Mouse (Mus musculus) left cerebral cortex, postnatal 25 days (tissue): ENCODE data around the gene Il18bp. TPM values are rescaled to one million over a fixed set of nuclear protein-coding genes. Genes with fewer than 3 reads are reported as not detected.

Experiments used
- total RNA-seq, 2 experiments: library from RNA; stranded (reverse); gene quantifications; 2 replicates each; pipeline ENCODE4 v1.2.3; 2021

The Il18bp gene
- total RNA-seq, 2 experiments from 2014 or later, result 5.8 to 7.9 TPM

Other genes starting within 250 kb of the Il18bp start
- gene Phox2a, start 200.4 kb downstream of the Il18bp start, total RNA-seq, result not detected
- gene Inppl1, start 180.5 kb downstream of the Il18bp start, total RNA-seq, result 10 to 100 TPM; 32.7 to 33.6 TPM
- gene Folr2, start 161.5 kb downstream of the Il18bp start, total RNA-seq, result under 1 TPM in 1 of 2 experiments, not detected in 1; 0.37 TPM
- gene Anapc15, start 155.0 kb downstream of the Il18bp start, total RNA-seq, result 10 to 100 TPM; 31.2 to 36.8 TPM
- 1 to 10 TPM; 3.3 to 5.2 TPM for gene Folr1, start 147.9 kb downstream of the Il18bp start, total RNA-seq
- 10 to 100 TPM; 97.2 to 99.6 TPM for gene Lamtor1, start 112.8 kb downstream of the Il18bp start, total RNA-seq
- under 1 TPM; 0.11 to 0.14 TPM for gene Tomt, start 112.3 kb downstream of the Il18bp start, total RNA-seq
- gene Lrrc51, start 84.8 kb downstream of the Il18bp start, total RNA-seq, result 1 to 10 TPM; 5.6 to 6.9 TPM
- gene Numa1, start 84.6 kb downstream of the Il18bp start, total RNA-seq, result 10 to 100 TPM; 77.1 to 83.2 TPM
- gene Rnf121, start 46.8 kb upstream of the Il18bp start, total RNA-seq, result 10 to 100 TPM; 45.0 to 48.1 TPM
- 10 to 100 TPM; 22.5 to 24.6 TPM for gene Xndc1, start 46.8 kb upstream of the Il18bp start, total RNA-seq
- gene Xntrpc, start 47.0 kb upstream of the Il18bp start, total RNA-seq, result 1 to 10 TPM; 1.4 to 3.3 TPM
- under 1 TPM; 0.21 to 0.69 TPM for gene Trpc2, start 64.4 kb upstream of the Il18bp start, total RNA-seq
- gene Art1, start 83.1 kb upstream of the Il18bp start, total RNA-seq, result not detected
- not detected for gene Art5, start 90.8 kb upstream of the Il18bp start, total RNA-seq
- gene Chrna10, start 98.1 kb upstream of the Il18bp start, total RNA-seq, result under 1 TPM; 0.37 to 0.41 TPM
- gene Nup98, start 191.5 kb upstream of the Il18bp start, total RNA-seq, result 10 to 100 TPM; 39.7 to 43.5 TPM
- gene Pgap2, start 191.5 kb upstream of the Il18bp start, total RNA-seq, result 10 to 100 TPM; 23.3 to 28.8 TPM
- gene Rhog, start 237.4 kb upstream of the Il18bp start, total RNA-seq, result 10 to 100 TPM; 22.7 to 23.5 TPM
- 10 to 100 TPM; 80.6 to 87.9 TPM for gene Stim1, start 249.1 kb upstream of the Il18bp start, total RNA-seq